Mouse (Mus musculus): ENCODE data around the gene Asb8.

DNA sequence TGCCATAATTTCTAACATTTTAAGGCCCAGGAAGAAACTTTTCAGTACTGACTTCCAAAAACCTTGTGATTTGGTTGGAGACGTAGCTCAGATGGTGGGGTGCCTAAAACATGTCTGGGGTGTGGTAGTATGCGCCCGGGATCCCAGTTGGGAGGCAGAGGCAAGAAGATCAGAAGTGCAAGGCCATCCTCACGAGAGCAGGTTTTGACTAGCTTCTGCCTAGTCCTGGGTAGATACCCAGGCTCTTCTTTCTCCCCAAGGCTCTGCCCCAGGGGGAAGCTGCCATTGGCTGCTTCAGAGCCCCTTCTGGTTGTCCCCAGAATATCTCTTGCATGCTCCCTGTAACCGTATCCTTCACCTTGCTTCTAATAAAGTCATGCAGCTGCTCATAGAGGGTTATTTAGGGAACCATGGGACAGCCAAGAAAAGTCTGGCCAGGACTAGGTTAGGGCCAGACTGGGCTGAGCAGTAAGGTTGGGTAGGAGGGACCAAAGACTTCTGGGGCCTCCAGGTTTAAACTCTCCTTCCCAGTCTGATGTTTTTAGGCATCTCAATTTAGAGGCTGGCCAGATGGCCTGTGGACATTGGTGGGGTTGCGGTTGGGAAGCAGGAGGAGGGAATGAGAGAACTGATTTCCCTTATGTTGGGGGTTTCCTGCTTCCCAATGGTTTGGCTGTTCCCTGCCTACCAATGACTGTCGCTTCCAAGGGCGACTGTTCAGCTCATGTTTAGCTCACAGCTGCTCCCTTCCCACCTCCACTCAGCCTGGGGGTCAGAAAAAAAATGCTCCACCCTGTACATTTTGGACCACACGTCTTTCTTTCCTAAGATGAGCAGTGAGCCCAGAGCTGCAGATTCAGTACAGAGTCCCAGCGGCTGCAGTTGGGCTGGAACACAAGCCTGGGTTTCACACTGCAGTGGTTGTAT lies 50.3 kb downstream of the Asb8 start:
- TF ChIP-seq CTCF (IDR thresholded peaks at IDR 0.05; ENCODE audit: low read depth) (no peak), EP300 (optimal IDR thresholded peaks at IDR 0.05) (no peak)

All from stomach, postnatal 0 days (tissue).